Mouse (Mus musculus) gonadal fat pad, adult 2 months (tissue): ENCODE results near the gene Vps11. TPM values are rescaled to one million over a fixed set of nuclear protein-coding genes. Genes with fewer than 3 reads are reported as not detected.
"Not testable (repeated sequence)": the region's sequence is repeated elsewhere in the genome, so short reads cannot be mapped to it uniquely, and the experiment has no call there.

Experiments
- DNase-seq: peaks from one replicate; pipeline ENCODE4 v3.0.0-alpha.2; 2012; ENCODE audit warnings: low read depth
- polyA plus RNA-seq: library from polyadenylated mRNA; depleted of rRNA; stranded (reverse); fragments of >200 nt; gene quantifications from 2 replicates; pipeline ENCODE4 v1.2.3, GENCODE M21; 2012; rRNA removed

The Vps11 gene
- polyA plus RNA-seq, result 42.6 and 46.1 TPM in 2 replicates

GRCm38 (mm10) chr9:44361190-44361917 is at the start of gene Vps11:
Gene Vps11 (minus strand): TSS chr9:44361670.
- DNase-seq, result peak; percentile 61

GRCm38 (mm10) chr9:44410647-44411336 is 49.3 kb upstream of the Vps11 start:
- DNase-seq, result no peak

GRCm38 (mm10) chr9:44408693-44409092 is 47.2 kb upstream of the Vps11 start:
- not testable (repeated sequence) for DNase-seq

GRCm38 (mm10) chr9:44407752-44408097 is 46.3 kb upstream of the Vps11 start:
- no peak for DNase-seq

- peak; percentile 77 for DNase-seq
Measured at GRCm38 (mm10) chr9:44406906-44407751, 45.7 kb upstream of the Vps11 start, which contains the start of the genes Rps25 and Trappc4. Gene Rps25 (plus strand): TSS chr9:44407139. Gene Trappc4 (minus strand): TSS chr9:44407600.

GRCm38 (mm10) chr9:44405011-44405410 is 43.5 kb upstream of the Vps11 start:
- no peak for DNase-seq

- DNase-seq, result no peak
Measured at GRCm38 (mm10) chr9:44401081-44401480, 39.6 kb upstream of the Vps11 start.

- no peak for DNase-seq
Measured at GRCm38 (mm10) chr9:44399795-44400114, 38.3 kb upstream of the Vps11 start.

GRCm38 (mm10) chr9:44399114-44399794 is 37.8 kb upstream of the Vps11 start:
- DNase-seq, result no peak

GRCm38 (mm10) chr9:44398551-44398950 is 37.1 kb upstream of the Vps11 start:
- DNase-seq, result no peak

- no peak for DNase-seq
Measured at GRCm38 (mm10) chr9:44398087-44398486, 36.6 kb upstream of the Vps11 start.

- DNase-seq, result peak; percentile 83
Measured at GRCm38 (mm10) chr9:44396684-44397411, 35.4 kb upstream of the Vps11 start, which contains the start of gene Slc37a4. Gene Slc37a4 (plus strand): TSS chr9:44396852.

GRCm38 (mm10) chr9:44391466-44391865 is 30.0 kb upstream of the Vps11 start:
- no peak for DNase-seq

GRCm38 (mm10) chr9:44389273-44389672 is 27.8 kb upstream of the Vps11 start:
- no peak for DNase-seq

- DNase-seq, result no peak
Measured at GRCm38 (mm10) chr9:44387221-44387620, 25.8 kb upstream of the Vps11 start.

- no peak for DNase-seq
Measured at GRCm38 (mm10) chr9:44384596-44384995, 23.1 kb upstream of the Vps11 start.

GRCm38 (mm10) chr9:44379862-44380261 is 18.4 kb upstream of the Vps11 start:
- DNase-seq, result no peak

- DNase-seq, result no peak
Measured at GRCm38 (mm10) chr9:44379054-44379834, 17.8 kb upstream of the Vps11 start, which contains the start of gene Hyou1. Gene Hyou1 (plus strand): TSS chr9:44379490.

- no peak for DNase-seq
Measured at GRCm38 (mm10) chr9:44378153-44378730, 16.8 kb upstream of the Vps11 start.

GRCm38 (mm10) chr9:44377335-44377734 is 15.9 kb upstream of the Vps11 start:
- DNase-seq, result not testable (repeated sequence)
